Mouse (Mus musculus) intestine, embryonic 16.5 days (tissue): ENCODE data around the gene Taf9b. TPM values are rescaled to one million over a fixed set of nuclear protein-coding genes. Genes with fewer than 3 reads are reported as not detected.

Experiments used
- ATAC-seq: fragments of 200-750 bp; cut with Nextera tagmentation; 2 replicates; pipeline ENCODE4 v1.8.0; 2017; ENCODE audit warnings: moderate TSS enrichment, moderate library complexity
- H3K27ac ChIP-seq: fragments of 300-500 bp; sonication (generic); 2 replicates; pipeline ENCODE4 v1.5.1; 2014; ENCODE audit warnings: mild to moderate bottlenecking, low read length
- H3K27me3 ChIP-seq: fragments of 300-500 bp; sonication (generic); replicated peaks from 2 replicates; pipeline ENCODE4 v1.6.1; 2014; ENCODE audit warnings: low read length, control low read depth, mixed read lengths; ENCODE audit not compliant: control insufficient read depth, insufficient read depth
- H3K36me3 ChIP-seq: fragments of 300-500 bp; sonication (generic); 2 replicates; pipeline ENCODE4 v1.6.1; 2014; ENCODE audit warnings: low read length, control low read depth; ENCODE audit not compliant: control insufficient read depth, insufficient read depth
- H3K4me1 ChIP-seq: fragments of 300-500 bp; sonication (generic); 2 replicates; pipeline ENCODE4 v1.6.1; 2014; ENCODE audit warnings: low read length, control low read depth, mixed read lengths; ENCODE audit not compliant: control insufficient read depth, insufficient read depth
- H3K4me2 ChIP-seq: fragments of 300-500 bp; sonication (generic); 2 replicates; pipeline ENCODE4 v1.6.1; 2014; ENCODE audit warnings: low read depth, low read length, control low read depth
- H3K4me3 ChIP-seq: fragments of 300-500 bp; sonication (generic); 2 replicates; pipeline ENCODE4 v1.5.1; 2014; ENCODE audit warnings: mild to moderate bottlenecking, low read length
- H3K9ac ChIP-seq: fragments of 300-500 bp; sonication (generic); 2 replicates; pipeline ENCODE4 v1.6.1; 2014; ENCODE audit warnings: low read depth, low read length
- H3K9me3 ChIP-seq: fragments of 300-500 bp; sonication (generic); 2 replicates; pipeline ENCODE4 v1.6.1; 2016; ENCODE audit warnings: low read length, control low read depth; ENCODE audit not compliant: control insufficient read depth
- WGBS: fragments of 180-500 bp; shearing (Covaris S2); extraction: QIAGEN DNeasy Blood & Tissue Kit; methylation state at CpG from one replicate; pipeline ENCODE4 v1.1.7; 2014; 5-methylcytosine and 5-hydroxymethylcytosine counted together
- polyA plus RNA-seq: library from polyadenylated mRNA; unstranded; fragments of >200 nt; fragmentation: Nextera tagmentation; extraction: Ambion mirVana; gene quantifications from 2 replicates; pipeline ENCODE4 v1.2.1, GENCODE M21; 2015

Taf9b gene
- polyA plus RNA-seq, 1 experiment from 2014 or later = 9.1 TPM

DNA sequence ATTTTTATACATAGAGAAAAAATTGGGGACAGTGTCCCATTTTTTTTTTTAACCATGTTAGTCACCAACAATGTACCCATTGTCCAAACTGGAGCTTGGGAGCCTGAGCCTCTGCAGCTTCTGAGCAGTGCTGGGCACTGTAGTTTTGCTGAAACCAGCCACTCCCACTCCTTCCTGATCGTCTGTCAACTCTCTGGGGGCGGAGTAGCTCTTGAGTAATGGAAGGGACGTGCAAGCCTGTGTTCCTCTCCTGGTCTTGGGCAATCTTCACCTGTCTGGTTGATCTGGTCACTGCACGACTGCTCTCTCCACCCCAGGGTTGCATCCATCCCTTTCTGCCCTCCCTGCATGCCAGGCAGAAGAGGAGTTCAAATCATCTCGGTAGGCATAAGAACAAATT is 57.0 kb downstream of the Taf9b start:
- H3K4me3 ChIP-seq = no peak overlapping the region
- no peaks in the 10 kb centered on the region for H3K27me3 ChIP-seq
- 44% methylated on average over 5 of the region's 5 CpGs for WGBS
- H3K9ac ChIP-seq = no peak overlapping the region
- H3K36me3 ChIP-seq = no peaks in the 10 kb centered on the region
- H3K27ac ChIP-seq = no peak overlapping the region
- H3K9me3 ChIP-seq = no peaks in the 10 kb centered on the region
- peak; percentile 91 for ATAC-seq
- H3K4me1 ChIP-seq = no peaks in the 10 kb centered on the region
- H3K4me2 ChIP-seq = no peak overlapping the region

Other genes starting within 250 kb of the Taf9b start
- gene Magt1, start 209.3 kb downstream of the Taf9b start, polyA plus RNA-seq = 78.9 and 79.8 TPM in 2 replicates
- gene Cox7b, start 205.5 kb downstream of the Taf9b start, polyA plus RNA-seq = 547 and 584 TPM in 2 replicates
- gene Atp7a, start 193.9 kb downstream of the Taf9b start, polyA plus RNA-seq = 17.0 and 18.1 TPM in 2 replicates
- 0.67 and 0.89 TPM in 2 replicates for gene Tlr13, start 78.0 kb downstream of the Taf9b start, polyA plus RNA-seq
- 533 and 567 TPM in 2 replicates for gene Pgk1, start 34.1 kb downstream of the Taf9b start, polyA plus RNA-seq
- gene Fnd3c2, start 34.2 kb upstream of the Taf9b start, polyA plus RNA-seq = not detected in 2 replicates